ENCODE assay signal across 8 mouse cellular contexts in genomic region chr3:5754763-5755478, GRCm38 (mm10). TPM values are rescaled to one million over a fixed set of nuclear protein-coding genes. Genes with fewer than 3 reads are reported as not detected.
DNase-seq lines count a peak whose midpoint lies in the region; ATAC-seq lines count a peak whose summit lies in the region.

No protein-coding gene starts in this region.

- no peak overlapping the region for H3K9ac ChIP-seq in lung, embryonic 16.5 days (ENCODE audit: low read length)
- no peak overlapping the region for H3K9ac ChIP-seq in embryonic facial prominence, embryonic 14.5 days (ENCODE audit: low read depth, low read length)
- H3K9ac ChIP-seq in neural tube, embryonic 13.5 days = no peak overlapping the region

- H3K4me3 ChIP-seq in lung, embryonic 16.5 days (ENCODE audit: low read length) = no peak overlapping the region
- no peak overlapping the region for H3K4me3 ChIP-seq in embryonic facial prominence, embryonic 14.5 days (ENCODE audit: low read depth, low read length)
- no peak overlapping the region for H3K4me3 ChIP-seq in neural tube, embryonic 13.5 days

- H3K27me3 ChIP-seq in lung, embryonic 16.5 days (ENCODE audit: control insufficient read depth, insufficient read depth, low read depth, low read length) = no peaks in the 10 kb centered on the region
- no peaks in the 10 kb centered on the region for H3K27me3 ChIP-seq in embryonic facial prominence, embryonic 14.5 days (replicated peaks; ENCODE audit: control insufficient read depth, insufficient read depth, low read length)
- no peaks in the 10 kb centered on the region for H3K27me3 ChIP-seq in neural tube, embryonic 13.5 days

- no peak overlapping the region for H3K27ac ChIP-seq in lung, embryonic 16.5 days (ENCODE audit: low read length)
- H3K27ac ChIP-seq in embryonic facial prominence, embryonic 14.5 days (replicated peaks; ENCODE audit: low read depth, low read length) = no peak overlapping the region
- H3K27ac ChIP-seq in neural tube, embryonic 13.5 days (replicated peaks) = peak overlapping the region; percentile 14

- H3K36me3 ChIP-seq in lung, embryonic 16.5 days (ENCODE audit: control insufficient read depth, insufficient read depth, low read length) = no peaks in the 10 kb centered on the region
- H3K36me3 ChIP-seq in embryonic facial prominence, embryonic 14.5 days (ENCODE audit: control insufficient read depth, insufficient read depth, low read length) = no peaks in the 10 kb centered on the region
- H3K36me3 ChIP-seq in neural tube, embryonic 13.5 days = no peaks in the 10 kb centered on the region

- 48% methylated on average over 3 of the region's 3 CpGs for WGBS in lung, embryonic 16.5 days
- WGBS in embryonic facial prominence, embryonic 14.5 days = 37% methylated on average over 3 of the region's 3 CpGs
- WGBS in neural tube, embryonic 13.5 days = 16% methylated on average over 3 of the region's 3 CpGs

- H3K4me2 ChIP-seq in lung, embryonic 16.5 days (ENCODE audit: low read depth, low read length) = no peak overlapping the region
- no peak overlapping the region for H3K4me2 ChIP-seq in embryonic facial prominence, embryonic 14.5 days (ENCODE audit: low read depth, low read length)
- 0 out of 2 replicates have a peak overlapping the region, but pooled peaks have one; percentile 11 for H3K4me2 ChIP-seq in neural tube, embryonic 13.5 days

- no peaks in the 10 kb centered on the region for H3K4me1 ChIP-seq in lung, embryonic 16.5 days (replicated peaks; ENCODE audit: control insufficient read depth, insufficient read depth, low read length)
- H3K4me1 ChIP-seq in embryonic facial prominence, embryonic 14.5 days (ENCODE audit: control insufficient read depth, insufficient read depth, low read length) = no peaks in the 10 kb centered on the region
- H3K4me1 ChIP-seq in neural tube, embryonic 13.5 days (replicated peaks) = peaks cover 9% of the 10 kb centered on the region

- H3K9me3 ChIP-seq in lung, embryonic 16.5 days (ENCODE audit: control insufficient read depth, low read length) = no peaks in the 10 kb centered on the region
- H3K9me3 ChIP-seq in embryonic facial prominence, embryonic 14.5 days (ENCODE audit: control insufficient read depth, low read length) = no peaks in the 10 kb centered on the region
- H3K9me3 ChIP-seq in neural tube, embryonic 13.5 days = no peaks in the 10 kb centered on the region

- no peak for DNase-seq in lung, postnatal 36 days
- peak; percentile 88 for DNase-seq in embryonic facial prominence, embryonic 14.5 days (ENCODE audit: low spot score)
- DNase-seq in layer of hippocampus, adult 9-10 months (ENCODE audit: low spot score) = peak; percentile 70
- no peak for DNase-seq in testis, postnatal 10 days (ENCODE audit: low spot score)
- DNase-seq in natural killer cell, adult 2 months (ENCODE audit: low spot score in 2 of 2) = no peak
- DNase-seq in gastrocnemius, adult 18-20 months (ENCODE audit: low spot score) = no peak

- ATAC-seq in lung, embryonic 16.5 days (ENCODE audit: low read depth) = peak; percentile 67
- peak; percentile 96 for ATAC-seq in embryonic facial prominence, embryonic 14.5 days (ENCODE audit: low read depth)
- ATAC-seq in neural tube, embryonic 13.5 days (ENCODE audit: low read depth) = peak; percentile 99

RNA-seq across cellular contexts. Expression of gene Gm8797, which starts 4.3 kb away (rescaled TPM):
- polyA plus RNA-seq in lung, embryonic 16.5 days (2015; fragmentation: Nextera tagmentation; extraction: Ambion mirVana) = 10.6 and 20.1 TPM in 2 replicates
- 12.2 and 16.5 TPM in 2 replicates for polyA plus RNA-seq in embryonic facial prominence, embryonic 14.5 days (2014; fragmentation: Nextera tagmentation; extraction: Ambion mirVana)
- polyA plus RNA-seq in neural tube, embryonic 13.5 days (2015; fragmentation: Nextera tagmentation; extraction: Ambion mirVana) = 18.3 and 25.0 TPM in 2 replicates
- 1 to 10 TPM; 2.4 to 7.2 TPM for total RNA-seq in gastrocnemius, adult 18-20 months (2021)

Comparison
In these comparisons a context has a peak if more than half of its experiments do, and no peak if none do; other contexts are left out.
1. DNase-seq: peak in embryonic facial prominence, embryonic 14.5 days (single experiment) and layer of hippocampus, adult 9-10 months (single experiment); none in lung, postnatal 36 days (single experiment), testis, postnatal 10 days (single experiment), natural killer cell, adult 2 months (0 of 2) and gastrocnemius, adult 18-20 months (single experiment).
2. Peak in every context shown above with its lines, with median percentiles within 50 percentile points of each other: ATAC-seq.